Mouse (Mus musculus) bone marrow macrophage, adult 2 months (primary cell): ENCODE data around the gene C1s2.

Experiments
- CTCF ChIP-seq: IDR thresholded peaks from 2 replicates; pipeline ENCODE4 v1.5.1; 2012; ENCODE audit warnings: low read depth, mild to moderate bottlenecking, low read length, moderate library complexity
- POLR2A ChIP-seq: IDR thresholded peaks from 2 replicates; pipeline ENCODE4 v1.6.1; 2012; ENCODE audit warnings: mild to moderate bottlenecking, low read depth, low read length, borderline replicate concordance

GRCm38 (mm10) chr6:124662477-124663423 is 26.9 kb upstream of the C1s2 start, which contains the start of gene Lpcat3:
- TF ChIP-seq POLR2A = no peak
- peak; percentile 99 for TF ChIP-seq CTCF
